Mouse (Mus musculus): ENCODE data around the gene Zmynd8.
"Not testable (repeated sequence)": the region's sequence is repeated elsewhere in the genome, so short reads cannot be mapped to it uniquely, and the experiment has no call there.

Zmynd8 gene

DNA sequence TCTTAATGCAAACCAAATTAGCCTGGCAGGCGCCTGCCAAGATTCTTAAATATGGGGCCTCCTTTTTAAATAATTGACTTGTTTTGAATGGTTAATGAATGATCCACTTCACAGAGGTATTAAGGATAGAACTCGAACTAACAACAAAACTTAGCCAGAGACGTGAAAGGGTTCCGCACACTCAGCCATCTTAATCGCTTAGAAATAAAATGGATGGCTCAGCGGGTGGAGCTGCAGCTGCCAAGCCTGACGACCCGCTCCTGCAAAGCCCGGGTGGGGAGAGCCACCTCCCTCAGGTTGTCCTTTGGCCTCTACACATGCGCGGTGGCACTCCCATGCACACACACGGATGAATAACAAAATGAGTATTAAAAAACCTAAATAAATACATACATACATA is 70.0 kb downstream of the Zmynd8 start:
- no peak for DNase-seq

DNA sequence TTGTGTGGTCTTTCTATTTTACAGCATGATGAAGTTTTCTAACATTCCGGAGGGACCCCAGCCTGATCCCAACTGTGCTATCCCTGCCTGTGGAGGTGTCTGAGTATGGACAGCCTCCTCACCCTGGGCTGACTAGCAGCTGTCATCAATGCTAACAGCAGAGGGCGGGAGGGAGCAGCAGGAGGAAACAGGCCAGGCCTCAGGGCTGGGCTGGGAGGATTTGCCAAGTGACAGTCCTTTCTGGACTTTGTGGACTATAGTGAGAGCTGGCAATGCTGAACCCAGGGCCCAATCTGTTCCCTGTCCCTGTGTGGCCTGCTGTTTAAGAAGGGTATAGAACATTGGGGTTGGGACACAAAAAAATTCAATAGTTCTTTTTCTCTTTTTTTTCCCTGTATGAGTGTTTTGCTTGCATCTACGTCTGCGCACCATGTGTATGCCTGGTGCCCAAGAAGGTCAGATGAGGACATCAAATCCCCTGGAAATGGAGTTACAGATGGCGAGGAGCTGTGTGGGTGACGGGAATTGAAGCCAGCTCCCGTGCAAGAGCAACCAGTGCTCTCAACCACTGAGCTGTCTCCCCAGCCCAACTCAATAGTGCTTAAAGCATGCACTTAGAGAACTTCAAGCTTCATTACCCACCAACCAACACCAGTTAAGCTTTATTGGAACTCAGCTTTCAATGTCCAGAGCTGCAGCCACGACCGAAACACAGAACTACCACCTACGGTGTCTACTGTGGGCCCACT is 72.7 kb downstream of the Zmynd8 start:
- DNase-seq, result peak; percentile 96 to 98

DNA sequence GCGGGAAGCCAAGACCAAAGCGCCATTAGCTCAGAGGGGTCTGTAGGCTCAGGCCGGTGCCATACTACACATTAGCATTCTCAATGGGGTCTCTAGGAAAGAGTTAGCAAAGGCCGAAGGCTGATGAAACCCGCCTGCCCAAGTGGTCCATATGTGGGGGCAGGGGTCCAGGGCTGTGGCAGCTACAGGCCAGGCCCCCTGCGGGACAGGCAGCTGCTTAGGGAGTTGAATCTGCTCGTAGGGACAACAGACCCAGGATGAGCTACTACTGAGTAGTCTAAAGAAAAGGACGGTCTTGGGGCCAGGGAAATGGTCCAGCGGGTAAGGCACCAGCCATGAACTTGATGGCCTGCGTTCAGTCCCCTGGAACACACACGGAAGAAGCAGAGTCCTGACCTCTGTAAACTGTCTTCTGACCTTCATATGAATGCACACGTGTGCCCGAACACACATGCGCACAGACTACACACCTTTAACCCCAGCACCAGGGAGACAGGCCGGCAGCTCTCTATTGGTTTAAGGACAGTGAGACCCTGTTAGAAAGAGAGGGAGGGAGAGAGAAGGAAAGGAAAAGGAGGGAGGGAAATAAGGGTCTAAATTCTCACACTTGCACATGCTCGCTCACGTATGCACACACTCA is 73.4 kb downstream of the Zmynd8 start:
- peak; percentile 47 to 52 for DNase-seq

GRCm38 (mm10) chr2:165824826-165825225 is 74.0 kb downstream of the Zmynd8 start:
- no peak for DNase-seq

- DNase-seq, result no peak
Measured at GRCm38 (mm10) chr2:165822478-165822877, 76.3 kb downstream of the Zmynd8 start.

GRCm38 (mm10) chr2:165821671-165822070 is 77.1 kb downstream of the Zmynd8 start:
- DNase-seq, result no peak

- peak in 1 of 2 experiments; percentile 44 for DNase-seq
Measured at GRCm38 (mm10) chr2:165820504-165821095, 78.2 kb downstream of the Zmynd8 start.

- no peak for DNase-seq
Measured at GRCm38 (mm10) chr2:165820073-165820472, 78.7 kb downstream of the Zmynd8 start.

- peak; percentile 81 to 83 for DNase-seq
Measured at GRCm38 (mm10) chr2:165818985-165819948, 79.5 kb downstream of the Zmynd8 start.

GRCm38 (mm10) chr2:165818570-165818969 is 80.2 kb downstream of the Zmynd8 start:
- no peak for DNase-seq

GRCm38 (mm10) chr2:165817437-165817836 is 81.4 kb downstream of the Zmynd8 start:
- no peak for DNase-seq

DNA sequence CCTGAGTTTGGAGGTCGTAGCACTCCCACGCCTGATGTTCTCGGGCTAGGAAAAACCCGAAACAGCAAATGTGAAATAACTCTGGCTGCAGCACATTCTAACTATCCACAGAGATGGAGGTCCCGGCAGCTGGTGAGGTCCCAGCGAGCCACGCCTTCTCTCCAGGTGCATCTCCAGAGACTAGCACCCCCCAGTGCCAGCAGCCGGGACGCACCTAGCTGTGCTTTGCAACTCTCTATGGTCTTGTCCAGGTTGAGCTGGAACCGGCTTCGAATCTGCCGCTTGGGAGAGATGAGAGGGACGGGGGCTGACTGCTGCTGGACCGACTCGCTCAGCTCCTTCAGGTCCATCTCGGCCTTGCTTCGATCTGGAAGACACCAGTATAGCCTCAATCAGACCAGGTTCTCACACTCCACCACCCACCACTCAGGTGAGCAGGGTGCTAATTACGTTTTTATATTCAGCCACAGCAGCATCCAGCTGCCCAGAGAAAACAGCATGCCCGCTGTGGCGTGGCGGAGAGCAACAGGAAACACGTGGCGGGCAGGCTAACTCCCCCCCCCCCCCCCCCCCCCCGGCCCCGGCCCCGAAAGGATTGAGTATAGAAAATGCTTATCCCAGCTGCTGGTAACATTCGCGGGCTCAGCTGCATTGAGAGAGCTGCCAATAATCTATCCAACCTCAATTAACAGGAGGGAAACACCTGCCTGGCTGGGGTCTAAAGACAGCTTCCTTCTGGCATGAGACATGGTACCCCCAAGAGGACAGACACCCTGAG is 83.5 kb downstream of the Zmynd8 start:
- no peak for DNase-seq

DNA sequence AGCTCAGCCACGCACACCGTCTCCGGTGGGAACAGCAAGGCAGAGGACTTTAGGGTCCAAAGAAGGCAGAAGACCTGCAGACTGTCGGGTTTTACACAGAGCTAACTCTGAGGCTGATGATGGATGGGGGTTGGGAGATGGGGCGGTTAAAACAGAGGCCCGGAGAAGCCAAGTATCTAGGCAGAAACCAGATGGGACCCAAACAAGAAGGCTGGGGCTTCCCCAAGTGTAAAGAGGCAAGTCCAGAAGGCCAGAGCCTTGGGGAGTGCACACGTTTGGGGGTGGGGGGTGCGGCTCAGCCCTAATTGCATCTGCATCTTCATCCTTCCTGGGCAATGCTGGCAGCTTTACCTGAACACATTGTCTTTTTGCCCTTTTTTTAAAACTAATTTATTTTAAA is 85.9 kb downstream of the Zmynd8 start:
- DNase-seq, result no peak

GRCm38 (mm10) chr2:165811536-165811935 is 87.3 kb downstream of the Zmynd8 start:
- peak; percentile 82 to 89 for DNase-seq

- DNase-seq, result no peak
Measured at GRCm38 (mm10) chr2:165809901-165810477, 88.8 kb downstream of the Zmynd8 start.

DNA sequence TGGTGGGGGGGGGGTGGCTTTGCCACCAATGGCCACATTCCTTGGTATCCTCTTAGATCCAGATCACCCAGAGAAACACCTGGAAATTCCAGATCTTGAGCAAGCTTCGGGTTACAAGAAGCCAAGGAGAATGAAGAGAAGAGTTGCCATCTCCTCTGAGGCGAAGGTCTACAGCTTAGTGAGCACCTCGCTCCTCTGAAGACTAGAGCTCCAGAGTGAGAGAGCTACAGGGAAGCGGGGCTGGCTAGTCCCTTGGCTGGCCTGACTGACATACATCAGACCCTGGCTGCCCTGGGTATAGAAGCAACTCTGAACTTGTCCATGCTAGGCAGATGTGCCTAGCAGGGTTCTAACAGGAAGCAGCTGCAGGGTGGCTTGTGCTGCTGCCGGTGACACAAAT is 89.7 kb downstream of the Zmynd8 start:
- DNase-seq, result no peak

- DNase-seq, result no peak
Measured at GRCm38 (mm10) chr2:165808179-165808975, 90.4 kb downstream of the Zmynd8 start.

DNA sequence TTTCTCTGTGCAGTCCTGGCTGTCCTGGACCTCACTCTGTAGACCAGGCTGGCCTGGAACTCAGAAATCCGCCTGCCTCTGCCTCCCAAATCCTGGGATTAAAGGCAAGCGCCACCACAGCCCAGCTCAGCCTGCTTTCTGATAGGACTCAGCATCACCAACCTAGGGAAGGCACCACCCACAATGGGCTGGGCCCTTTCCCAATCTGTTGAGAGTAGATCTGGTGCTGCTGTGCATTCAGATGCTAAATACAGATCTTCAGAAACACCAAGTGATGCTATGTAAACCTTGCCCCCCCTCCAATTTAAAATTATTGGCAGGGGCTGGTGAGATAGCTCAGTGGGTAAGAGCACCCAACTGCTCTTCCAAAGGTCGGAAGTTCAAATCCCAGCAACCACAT is 98.6 kb downstream of the Zmynd8 start:
- DNase-seq, result not testable (repeated sequence)

DNA sequence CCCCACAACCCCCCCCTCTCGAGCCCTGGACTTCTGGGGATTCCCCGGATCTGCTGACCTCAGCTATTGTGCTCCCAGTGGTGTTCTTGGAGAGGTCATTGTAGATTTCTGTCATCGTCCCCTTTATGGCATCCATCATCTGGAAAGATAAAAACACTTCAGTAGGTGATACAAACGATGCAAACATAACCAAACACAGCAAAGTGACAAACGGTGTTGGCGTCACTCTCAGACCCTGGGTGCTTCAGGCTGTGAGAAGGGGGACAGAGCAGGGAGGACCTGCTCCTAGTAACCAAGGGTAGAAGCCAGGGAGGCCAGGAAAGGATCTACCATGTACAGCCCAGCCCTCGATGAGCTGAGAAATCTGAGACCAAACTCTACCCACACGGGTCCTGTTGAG is 100.9 kb downstream of the Zmynd8 start:
- no peak for DNase-seq

DNA sequence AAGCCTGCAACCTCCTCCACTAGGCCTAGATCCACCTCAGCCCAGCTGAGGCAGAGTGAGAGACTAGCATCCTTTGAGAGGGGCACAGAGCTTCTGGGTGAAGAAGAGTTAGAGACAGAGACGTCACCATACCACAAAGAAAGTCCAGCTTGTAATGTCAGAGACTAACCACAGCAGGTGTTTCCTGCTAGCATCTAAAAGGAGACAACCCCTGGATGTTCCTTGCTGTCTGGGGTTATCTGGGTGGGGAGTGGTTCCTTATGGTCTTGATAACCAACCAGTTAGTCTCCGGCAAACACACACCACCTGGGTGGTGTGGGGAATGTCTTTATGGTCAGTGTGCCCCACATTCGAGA is 105.6 kb downstream of the Zmynd8 start:
- no peak for DNase-seq

Measured in cerebellum, postnatal 14 days (tissue).